Mouse (Mus musculus): ENCODE data around the gene Rsph3a.
"Not testable (repeated sequence)": the region's sequence is repeated elsewhere in the genome, so short reads cannot be mapped to it uniquely, and the experiment has no call there.

DNA sequence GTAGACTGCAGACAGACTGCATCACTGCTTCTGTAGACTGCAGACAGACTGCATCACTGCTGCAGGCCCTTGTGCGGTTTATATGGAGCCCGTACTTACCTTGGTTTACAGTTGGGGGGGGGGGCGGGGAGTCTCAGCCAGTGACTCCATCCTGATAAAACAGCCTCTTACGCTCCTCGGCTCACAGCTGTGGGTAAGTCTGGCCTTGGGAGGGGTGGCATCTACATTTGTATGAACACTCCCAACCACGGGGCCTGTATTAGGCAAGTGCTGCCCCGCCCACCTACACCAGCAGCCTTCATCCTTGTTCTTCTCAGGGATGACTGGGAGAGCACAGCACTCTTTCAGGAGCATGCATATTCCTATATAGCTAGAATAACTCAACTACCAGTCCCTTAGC is 41.6 kb downstream of the Rsph3a start:
- TF ChIP-seq SIN3A (IDR thresholded peaks at IDR 0.05; ENCODE audit: low read length); CTCF (conservative IDR thresholded peaks at IDR 0.05 in 1 of 2, IDR thresholded peaks at IDR 0.05 in 1 of 2; ENCODE audit: low read depth in 2 of 2, low read length in 2 of 2); EP300 (IDR thresholded peaks at IDR 0.05; ENCODE audit: low read length); POLR2A (IDR thresholded peaks at IDR 0.05; ENCODE audit: low read depth, low read length); USF1 (IDR thresholded peaks at IDR 0.05; ENCODE audit: low read depth, low read length); POLR2AphosphoS2 (IDR thresholded peaks at IDR 0.05; ENCODE audit: low read depth, low read length); E2F4 (IDR thresholded peaks at IDR 0.05; ENCODE audit: insufficient replicate concordance, low read depth, low read length); MXI1 (IDR thresholded peaks at IDR 0.05; ENCODE audit: low read depth, low read length); NRF1 (IDR thresholded peaks at IDR 0.05; ENCODE audit: low read depth, low read length); ZNF384 (IDR thresholded peaks at IDR 0.05; ENCODE audit: low read depth, low read length); BHLHE40 (IDR thresholded peaks at IDR 0.05; ENCODE audit: low read depth, low read length); ETS1 (conservative IDR thresholded peaks at IDR 0.05; ENCODE audit: low read depth, low read length); UBTF (IDR thresholded peaks at IDR 0.05; ENCODE audit: low read depth, low read length): not testable (repeated sequence)

Data from CH12.LX (cell line).